Mouse (Mus musculus): ENCODE data around the gene Cfap43.

- TF ChIP-seq CTCF (IDR thresholded peaks at IDR 0.05; ENCODE audit: extremely low read depth, insufficient read depth, low read length) (no peak), POLR2A (IDR thresholded peaks at IDR 0.05; ENCODE audit: extremely low read depth, insufficient read depth, low read length) (no peak)
These were observed 138.1 kb downstream of the Cfap43 start for GRCm38 (mm10) chr19:47780972-47781371.

Measured in cortical plate, adult 2 months (tissue).